Mouse (Mus musculus) stomach, embryonic 14.5 days (tissue): Measurements from ENCODE around the gene Grid2ip. TPM values are rescaled to one million over a fixed set of nuclear protein-coding genes. Genes with fewer than 3 reads are reported as not detected.

Experiments
- ATAC-seq: fragments of 200-750 bp; cut with Nextera tagmentation; 2 replicates; pipeline ENCODE4 v1.8.0; 2017; ENCODE audit warnings: low read depth, moderate TSS enrichment; ENCODE audit not compliant: insufficient number of reproducible peaks, insufficient read depth, low FRiP score
- H3K27ac ChIP-seq: fragments of 300-500 bp; sonication (generic); 2 replicates; pipeline ENCODE4 v1.5.1; 2014; ENCODE audit warnings: mild to moderate bottlenecking, low read length, moderate library complexity, mixed read lengths
- H3K27me3 ChIP-seq: fragments of 300-500 bp; sonication (generic); 2 replicates; pipeline ENCODE4 v1.6.1; 2014; ENCODE audit warnings: low read length, control low read depth, mixed read lengths; ENCODE audit not compliant: control insufficient read depth, insufficient read depth
- H3K36me3 ChIP-seq: fragments of 300-500 bp; sonication (generic); 2 replicates; pipeline ENCODE4 v1.6.1; 2014; ENCODE audit warnings: mild to moderate bottlenecking, control low read depth, low read length, moderate library complexity, mixed read lengths; ENCODE audit not compliant: control insufficient read depth, insufficient read depth
- H3K4me1 ChIP-seq: fragments of 300-500 bp; sonication (generic); 2 replicates; pipeline ENCODE4 v1.6.1; 2014; ENCODE audit warnings: low read length, control low read depth, mixed read lengths; ENCODE audit not compliant: control insufficient read depth, insufficient read depth
- H3K4me2 ChIP-seq: fragments of 300-500 bp; sonication (generic); replicated peaks from 2 replicates; pipeline ENCODE4 v1.6.1; 2014; ENCODE audit warnings: low read depth, low read length, control low read depth
- H3K4me3 ChIP-seq: fragments of 300-500 bp; sonication (generic); 2 replicates; pipeline ENCODE4 v1.5.1; 2014; ENCODE audit warnings: low read depth, low read length, control low read depth
- H3K9ac ChIP-seq: fragments of 300-500 bp; sonication (generic); replicated peaks from 2 replicates; pipeline ENCODE4 v1.6.1; 2014; ENCODE audit warnings: low read depth, mild to moderate bottlenecking, control low read depth, low read length, moderate library complexity, mixed read lengths
- H3K9me3 ChIP-seq: fragments of 300-500 bp; sonication (generic); 2 replicates; pipeline ENCODE4 v1.6.1; 2016; ENCODE audit warnings: low read depth, low read length, control low read depth; ENCODE audit not compliant: control insufficient read depth
- WGBS: fragments of 180-500 bp; shearing (Covaris S2); extraction: QIAGEN DNeasy Blood & Tissue Kit; methylation state at CpG from one replicate; pipeline ENCODE4 v1.1.7; 2014; 5-methylcytosine and 5-hydroxymethylcytosine counted together
- polyA plus RNA-seq: library from polyadenylated mRNA; unstranded; fragments of >200 nt; fragmentation: Nextera tagmentation; extraction: Ambion mirVana; gene quantifications from 2 replicates; pipeline ENCODE4 v1.2.1, GENCODE M21; 2014

The Grid2ip gene
- polyA plus RNA-seq, 1 experiment from 2014 or later: 2.0 TPM

GRCm38 (mm10) chr5:143410841-143411395 is 53.8 kb downstream of the Grid2ip start:
- H3K36me3 ChIP-seq: peaks cover 48% of the 10 kb centered on the region; the same call in 1 of the 2 replicates
- H3K9me3 ChIP-seq: no peaks in the 10 kb centered on the region
- 87% methylated on average over 4 of the region's 4 CpGs for WGBS
- no peaks in the 10 kb centered on the region for H3K27me3 ChIP-seq
- ATAC-seq: no peak
- no peak overlapping the region for H3K4me2 ChIP-seq
- no peak overlapping the region for H3K9ac ChIP-seq
- H3K4me3 ChIP-seq: no peak overlapping the region
- no peak overlapping the region for H3K27ac ChIP-seq
- no peaks in the 10 kb centered on the region for H3K4me1 ChIP-seq

GRCm38 (mm10) chr5:143421484-143421883 is 64.3 kb downstream of the Grid2ip start:
- H3K4me2 ChIP-seq: no peak overlapping the region
- no peak overlapping the region for H3K4me3 ChIP-seq
- WGBS: 79% methylated on average over 4 of the region's 4 CpGs
- no peaks in the 10 kb centered on the region for H3K27me3 ChIP-seq
- H3K27ac ChIP-seq: no peak overlapping the region
- no peaks in the 10 kb centered on the region for H3K4me1 ChIP-seq
- H3K9ac ChIP-seq: no peak overlapping the region
- no peaks in the 10 kb centered on the region for H3K9me3 ChIP-seq
- no peak for ATAC-seq
- H3K36me3 ChIP-seq: peaks cover 56% of the 10 kb centered on the region

GRCm38 (mm10) chr5:143422990-143423389 is 65.9 kb downstream of the Grid2ip start:
- Histone ChIP-seq H3K9ac (no peak overlapping the region), H3K27me3 (no peaks in the 10 kb centered on the region), H3K4me1 (no peaks in the 10 kb centered on the region), H3K9me3 (no peaks in the 10 kb centered on the region), H3K4me3 (no peak overlapping the region), H3K27ac (no peak overlapping the region), H3K4me2 (no peak overlapping the region), H3K36me3 (peaks cover 42% of the 10 kb centered on the region)
- WGBS: 66% methylated on average over 4 of the region's 4 CpGs
- ATAC-seq: no peak

- no peak overlapping the region for H3K9ac ChIP-seq
- 25% methylated on average over 6 of the region's 6 CpGs for WGBS
- no peaks in the 10 kb centered on the region for H3K9me3 ChIP-seq
- ATAC-seq: peak; percentile 18; the same call in 1 of the 2 replicates
- no peak overlapping the region for H3K4me2 ChIP-seq
- no peaks in the 10 kb centered on the region for H3K4me1 ChIP-seq
- H3K36me3 ChIP-seq: peaks cover 31% of the 10 kb centered on the region
- H3K27me3 ChIP-seq: no peaks in the 10 kb centered on the region
- no peak overlapping the region for H3K27ac ChIP-seq
- no peak overlapping the region for H3K4me3 ChIP-seq
Measured at GRCm38 (mm10) chr5:143423899-143424519, 66.9 kb downstream of the Grid2ip start.

GRCm38 (mm10) chr5:143434421-143434820 is 77.3 kb downstream of the Grid2ip start:
- Histone ChIP-seq H3K27ac (no peak overlapping the region), H3K9me3 (no peaks in the 10 kb centered on the region), H3K4me2 (no peak overlapping the region), H3K27me3 (no peaks in the 10 kb centered on the region), H3K9ac (no peak overlapping the region), H3K4me1 (no peaks in the 10 kb centered on the region), H3K4me3 (no peak overlapping the region), H3K36me3 (no peaks in the 10 kb centered on the region)
- no peak for ATAC-seq
- WGBS: 5% methylated on average over 4 of the region's 4 CpGs

- Histone ChIP-seq H3K4me2 (no peak overlapping the region), H3K9ac (no peak overlapping the region), H3K27ac (no peak overlapping the region), H3K4me3 (no peak overlapping the region), H3K4me1 (no peaks in the 10 kb centered on the region), H3K9me3 (no peaks in the 10 kb centered on the region), H3K36me3 (no peaks in the 10 kb centered on the region), H3K27me3 (no peaks in the 10 kb centered on the region)
- WGBS: 71% methylated on average over 3 of the region's 3 CpGs
- no peak for ATAC-seq
Measured at GRCm38 (mm10) chr5:143441298-143441697, 84.2 kb downstream of the Grid2ip start.

GRCm38 (mm10) chr5:143441753-143442152 is 84.6 kb downstream of the Grid2ip start:
- H3K36me3 ChIP-seq: no peaks in the 10 kb centered on the region
- no peaks in the 10 kb centered on the region for H3K9me3 ChIP-seq
- no peak overlapping the region for H3K4me3 ChIP-seq
- no peak overlapping the region for H3K27ac ChIP-seq
- H3K4me1 ChIP-seq: no peaks in the 10 kb centered on the region
- no peak overlapping the region for H3K9ac ChIP-seq
- WGBS: 83% methylated on average over 12 of the region's 12 CpGs
- H3K4me2 ChIP-seq: no peak overlapping the region
- no peak for ATAC-seq
- no peaks in the 10 kb centered on the region for H3K27me3 ChIP-seq
